Mouse (Mus musculus): ENCODE data around the gene Epha1. TPM values are rescaled to one million over a fixed set of nuclear protein-coding genes. Genes with fewer than 3 reads are reported as not detected.

Gene Epha1
- polyA plus RNA-seq, 1 experiment: 26.0 TPM

DNA sequence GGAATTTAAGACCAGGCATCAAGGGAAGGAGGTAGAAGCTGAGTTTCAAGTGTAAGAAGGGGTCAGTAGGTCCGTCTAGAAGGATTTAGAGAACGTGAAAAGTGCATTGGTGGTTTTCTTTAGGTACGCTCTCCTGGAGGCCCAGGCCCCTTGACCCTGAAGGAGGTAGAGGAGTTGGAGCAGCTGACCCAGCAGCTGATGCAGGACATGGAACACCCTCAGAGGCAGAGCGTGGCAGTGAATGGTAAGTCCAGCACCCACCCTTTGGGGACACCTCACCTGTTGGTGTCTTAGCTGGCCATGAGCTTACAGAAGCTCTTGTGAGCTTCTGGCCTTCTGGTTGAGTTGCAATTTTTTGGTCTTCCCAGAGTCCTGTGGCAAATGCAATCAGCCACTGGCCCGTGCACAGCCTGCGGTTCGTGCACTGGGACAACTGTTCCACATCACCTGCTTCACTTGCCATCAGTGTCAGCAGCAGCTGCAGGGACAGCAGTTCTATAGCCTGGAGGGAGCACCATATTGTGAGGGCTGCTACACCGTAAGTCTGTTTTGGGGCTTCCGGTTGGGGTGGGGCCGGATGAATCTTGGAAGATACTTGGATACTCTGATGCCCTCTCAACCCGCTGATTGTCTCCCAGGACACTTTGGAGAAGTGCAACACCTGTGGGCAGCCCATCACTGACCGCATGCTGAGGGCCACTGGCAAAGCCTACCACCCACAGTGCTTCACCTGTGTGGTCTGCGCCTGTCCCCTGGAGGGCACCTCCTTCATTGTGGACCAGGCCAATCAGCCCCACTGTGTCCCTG, 17.1 kb downstream of the Epha1 start:
- DNase-seq (ENCODE audit: low read depth, low spot score): no peak
- 94% methylated on average over 13 of the region's 13 CpGs for WGBS

DNA sequence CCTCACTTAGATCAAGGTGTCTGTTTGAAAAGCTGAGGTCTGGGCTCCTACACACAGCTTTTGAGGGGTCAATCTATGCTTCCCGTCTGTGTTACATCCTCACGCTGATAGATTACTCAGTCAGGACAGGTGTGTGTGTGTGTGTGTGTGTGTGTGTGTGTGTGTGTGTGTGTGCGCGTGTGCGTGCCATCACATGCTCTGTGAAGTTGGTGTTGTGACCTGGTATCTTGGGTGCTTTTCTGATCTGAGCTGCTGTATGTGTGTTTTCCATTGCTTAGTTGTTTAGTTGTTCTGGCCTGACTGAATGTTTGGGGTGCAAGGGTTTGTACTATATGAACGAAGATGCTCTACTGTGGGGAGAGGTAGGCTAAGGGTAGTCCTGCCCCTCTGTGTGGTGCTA, 17.7 kb downstream of the Epha1 start:
- DNase-seq (ENCODE audit: low read depth, low spot score): no peak
- WGBS: 88% methylated on average over 6 of the region's 6 CpGs

DNA sequence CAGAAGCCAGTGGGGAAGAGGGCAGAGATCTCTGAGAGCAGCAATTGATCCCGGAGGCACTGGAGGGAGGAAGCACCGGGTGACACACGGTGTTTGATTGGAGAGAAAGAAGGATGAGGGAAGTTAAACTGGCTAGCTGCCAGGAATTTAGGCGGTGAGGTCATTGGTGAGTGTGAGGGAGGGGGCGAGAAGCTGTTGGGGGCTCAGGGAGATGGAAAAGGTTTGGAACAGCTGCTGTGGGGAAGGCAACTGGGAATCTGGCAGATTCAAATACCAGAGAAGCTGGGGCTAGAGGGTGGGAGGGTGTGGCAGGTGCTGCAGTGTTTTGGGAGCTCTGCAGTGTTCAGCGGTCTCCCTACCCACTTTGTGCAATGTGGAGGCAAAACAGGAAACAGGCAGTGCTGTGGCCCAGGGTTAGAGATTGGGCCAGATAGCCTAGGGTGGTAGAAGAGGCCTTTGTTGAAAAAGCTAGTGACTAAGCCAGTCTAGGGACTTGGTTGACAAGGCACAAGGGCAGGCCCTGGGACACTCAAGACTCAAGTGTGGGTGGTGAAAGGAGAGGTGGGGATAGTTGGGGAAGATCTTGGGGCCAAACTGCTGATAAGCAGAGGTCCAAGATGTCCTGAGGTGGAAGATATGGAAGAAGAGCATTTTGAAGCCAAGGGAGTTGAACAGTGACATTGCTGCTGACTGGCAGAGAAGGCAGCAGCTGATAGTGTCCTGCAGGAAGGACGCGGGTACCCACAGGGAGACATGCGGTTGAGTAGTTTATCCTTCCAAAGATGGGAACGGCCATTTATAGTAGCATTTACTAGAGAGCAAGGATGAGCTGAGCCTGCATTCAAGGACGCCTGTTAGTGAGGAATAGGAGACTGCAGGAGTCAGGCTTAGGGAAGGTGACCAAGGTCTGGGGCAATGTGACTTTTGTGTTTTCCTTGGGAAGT, 18.7 kb downstream of the Epha1 start:
- DNase-seq (ENCODE audit: low read depth, low spot score): no peak
- WGBS: 35% methylated on average over 11 of the region's 11 CpGs

DNA sequence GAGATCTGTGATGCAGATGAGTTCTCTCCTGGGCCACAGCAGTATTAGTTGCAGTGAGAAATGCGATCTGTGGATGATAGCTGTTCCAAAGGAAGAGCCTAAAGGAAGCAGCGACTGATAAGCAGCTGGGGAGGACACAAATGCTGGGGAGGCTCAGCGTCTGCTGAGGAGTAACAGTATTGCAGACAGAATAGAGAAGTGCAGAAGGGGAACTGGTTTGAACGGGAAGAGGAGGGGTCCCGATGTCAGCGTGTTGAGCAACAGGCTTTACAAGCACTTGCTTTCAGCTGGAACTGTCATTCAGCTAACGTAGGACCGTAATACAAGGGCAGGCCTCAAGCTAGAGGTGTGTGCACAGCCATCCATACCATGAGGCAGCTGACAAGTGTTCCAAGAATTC, 19.9 kb downstream of the Epha1 start:
- 66% methylated on average over 8 of the region's 8 CpGs for WGBS
- no peak for DNase-seq (ENCODE audit: low read depth, low spot score)

DNA sequence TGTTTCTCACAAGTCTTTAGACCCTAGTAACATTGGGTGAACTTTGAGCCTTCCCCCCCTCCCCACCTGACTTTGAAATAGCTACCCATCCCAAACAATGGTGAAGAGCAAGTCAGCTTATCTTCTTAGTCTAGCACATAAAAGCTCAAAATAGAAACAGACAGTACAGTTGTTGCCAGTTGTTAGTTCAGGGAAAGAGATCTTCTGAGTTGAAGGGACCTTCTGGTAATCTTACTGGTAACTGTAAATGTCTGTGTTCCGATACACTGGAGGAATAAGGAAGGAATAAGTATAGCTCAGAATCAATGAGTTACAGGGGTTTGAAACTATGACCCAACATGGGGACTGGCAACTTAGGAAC, 20.6 kb downstream of the Epha1 start:
- DNase-seq (ENCODE audit: low read depth, low spot score): no peak
- 75% methylated on average over 1 of the region's 1 CpGs for WGBS

DNA sequence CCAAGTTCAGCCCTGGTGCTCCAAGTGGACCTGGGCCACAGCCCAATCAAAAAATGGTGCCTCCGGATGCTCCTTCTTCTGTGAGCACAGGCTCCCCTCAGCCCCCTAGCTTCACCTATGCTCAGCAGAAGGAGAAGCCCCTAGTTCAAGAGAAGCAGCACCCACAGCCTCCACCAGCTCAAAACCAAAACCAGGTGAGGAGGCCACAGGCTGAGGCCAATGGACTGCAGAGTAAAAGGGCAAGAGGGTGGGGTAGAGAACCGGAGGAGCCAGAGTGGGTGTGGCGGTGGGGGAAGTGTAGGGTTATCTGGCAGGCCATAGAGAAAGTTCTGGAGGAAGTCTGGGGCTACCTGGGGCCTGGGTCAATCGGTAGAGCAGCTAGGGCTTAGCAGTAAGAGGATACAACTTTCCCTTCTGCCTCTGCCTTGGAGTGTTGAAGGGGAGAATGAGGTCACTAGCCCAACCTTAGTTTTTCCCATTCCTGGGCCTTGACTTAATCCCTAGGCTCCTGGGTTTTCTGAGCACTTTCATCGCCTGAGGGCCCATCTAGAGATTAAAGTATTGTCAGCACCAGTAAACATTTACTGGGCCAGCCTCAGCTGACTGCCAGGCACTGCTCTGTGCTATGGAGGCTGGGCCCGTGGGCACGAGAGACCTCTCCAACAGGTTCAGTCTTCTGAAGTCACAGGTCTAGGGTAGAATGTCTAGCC, 21.1 kb downstream of the Epha1 start:
- WGBS: 43% methylated on average over 7 of the region's 7 CpGs
- peak; percentile 64 for DNase-seq (ENCODE audit: low read depth, low spot score)

DNA sequence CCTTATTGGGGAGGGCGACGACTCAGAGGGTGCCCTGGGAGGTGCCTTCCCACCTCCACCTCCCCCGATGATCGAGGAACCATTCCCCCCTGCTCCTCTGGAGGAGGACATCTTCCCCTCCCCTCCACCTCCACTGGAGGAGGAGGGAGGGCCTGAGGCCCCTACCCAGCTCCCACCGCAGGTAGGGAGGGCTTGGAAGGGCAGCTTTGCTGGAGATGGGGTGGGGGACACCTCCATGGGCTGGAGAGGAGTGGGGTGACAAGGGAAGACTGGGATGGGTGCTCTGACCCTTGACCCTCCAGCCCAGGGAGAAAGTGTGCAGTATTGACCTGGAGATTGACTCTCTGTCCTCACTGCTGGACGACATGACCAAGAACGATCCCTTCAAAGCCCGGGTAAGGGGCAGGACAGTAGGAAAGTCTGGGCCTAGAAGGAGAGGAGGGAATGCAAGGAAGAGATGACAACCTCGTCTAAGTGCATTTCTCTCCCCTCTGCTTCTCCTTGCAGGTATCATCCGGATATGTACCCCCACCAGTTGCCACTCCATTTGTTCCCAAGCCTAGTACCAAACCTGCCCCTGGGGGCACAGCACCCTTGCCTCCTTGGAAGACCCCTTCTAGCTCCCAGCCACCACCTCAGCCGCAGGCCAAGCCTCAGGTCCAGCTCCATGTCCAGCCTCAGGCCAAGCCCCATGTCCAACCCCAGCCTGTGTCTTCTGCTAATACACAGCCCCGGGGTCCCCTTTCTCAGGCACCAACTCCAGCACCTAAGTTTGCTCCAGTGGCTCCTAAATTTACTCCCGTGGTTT, 21.9 kb downstream of the Epha1 start:
- DNase-seq (ENCODE audit: low read depth, low spot score): no peak
- WGBS: 34% methylated on average over 13 of the region's 13 CpGs

DNA sequence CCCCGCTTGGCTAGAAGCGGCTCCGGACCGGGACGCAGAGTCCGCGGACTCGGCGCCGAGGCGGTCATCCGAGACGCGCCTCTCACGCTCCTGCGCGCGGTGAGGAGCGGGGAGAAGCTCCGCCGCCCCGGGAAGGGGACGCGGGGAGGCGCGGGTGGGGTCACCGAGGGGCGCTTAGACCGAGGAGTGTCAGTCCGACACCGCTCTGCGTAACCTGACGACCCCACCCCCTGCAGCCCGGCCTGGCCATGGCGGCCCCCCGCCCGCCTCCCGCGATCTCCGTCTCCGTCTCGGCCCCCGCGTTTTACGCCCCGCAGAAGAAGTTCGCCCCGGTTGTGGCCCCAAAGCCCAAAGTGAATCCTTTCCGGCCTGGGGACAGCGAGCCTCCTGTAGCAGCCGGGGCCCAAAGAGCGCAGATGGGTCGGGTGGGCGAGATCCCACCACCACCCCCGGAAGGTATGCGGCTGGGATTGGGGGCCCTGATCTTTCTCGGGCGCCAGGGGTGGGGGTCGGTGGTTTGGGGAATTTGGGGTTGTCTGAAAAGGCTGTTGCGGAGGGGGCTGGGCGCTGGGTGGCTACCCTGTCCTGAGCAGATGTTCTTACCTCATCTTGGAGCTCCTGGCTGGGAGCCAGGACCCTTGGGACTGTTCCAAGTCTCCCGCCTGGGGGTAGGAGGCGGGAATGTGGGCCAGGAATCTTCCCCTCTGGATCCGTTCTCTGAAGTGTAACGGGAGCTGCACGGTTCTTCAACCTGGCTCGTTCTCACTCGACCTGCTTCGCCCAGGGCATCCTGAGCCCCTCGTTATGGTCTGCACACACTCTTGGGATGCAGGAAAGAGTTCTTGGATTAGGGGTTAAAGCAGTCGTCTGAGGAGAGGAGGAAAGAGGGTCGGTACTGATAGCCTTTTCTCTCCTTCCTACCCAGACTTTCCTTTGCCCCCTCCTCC, 22.8 kb downstream of the Epha1 start:
- WGBS: 1% methylated on average over 72 of the region's 72 CpGs
- DNase-seq (ENCODE audit: low read depth, low spot score): no peak

DNA sequence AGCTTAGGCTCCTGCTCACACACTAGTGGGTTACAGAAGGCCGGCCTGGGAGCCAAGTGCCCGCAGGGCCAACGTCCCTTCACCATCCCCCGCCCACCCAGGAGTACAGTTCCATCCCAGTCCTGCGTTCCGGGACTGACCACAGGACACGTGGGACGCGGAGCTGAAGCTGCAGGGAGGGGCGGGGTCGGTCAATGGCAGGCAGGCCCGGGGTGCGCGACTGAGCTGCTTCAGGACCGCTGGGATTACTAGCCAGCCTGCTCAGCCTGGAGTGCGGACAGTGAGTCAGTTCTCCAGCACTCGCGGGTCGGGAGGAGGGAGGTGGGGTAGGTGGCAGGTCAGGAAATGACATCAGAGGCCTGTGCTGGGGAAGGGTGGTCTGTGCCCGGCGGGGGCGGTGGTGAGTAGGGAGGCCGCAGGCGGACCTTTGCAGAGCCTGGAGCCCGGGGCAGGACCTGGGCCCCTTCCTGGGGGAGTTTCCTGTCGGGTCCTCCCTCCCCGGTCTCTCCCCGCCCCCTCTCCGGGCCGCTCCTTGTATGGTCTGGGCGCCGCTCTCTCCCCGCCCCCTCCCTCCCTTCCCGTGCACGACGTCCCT, 23.5 kb downstream of the Epha1 start, which contains the start of gene Zyx:
Gene Zyx (plus strand): TSS at position 205 of the 595 bp plus-strand sequence.
- under 1% methylated on average over 33 of the region's 36 CpGs for WGBS
- DNase-seq (ENCODE audit: low read depth, low spot score): no peak

DNA sequence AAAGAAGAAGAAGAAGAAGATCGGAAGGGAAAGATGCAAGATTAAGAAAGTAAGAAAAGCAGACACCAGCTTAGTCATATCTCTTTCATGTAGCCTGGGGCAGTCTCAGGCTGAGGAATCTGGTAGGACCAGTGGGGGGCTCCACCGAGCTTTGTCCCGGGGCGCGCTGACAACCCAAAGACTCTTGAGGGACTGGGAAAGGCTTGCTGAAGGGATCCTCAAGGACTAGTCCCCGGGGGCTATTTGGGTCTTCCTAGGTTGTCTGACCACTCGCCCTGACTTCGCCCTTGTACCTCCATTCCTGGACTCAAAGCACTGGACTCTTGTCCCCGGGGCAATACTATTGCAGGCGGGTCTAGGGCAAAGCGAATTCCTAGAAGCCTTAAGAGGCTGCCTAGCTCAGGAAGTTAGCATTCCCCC, 24.1 kb downstream of the Epha1 start:
- DNase-seq (ENCODE audit: low read depth, low spot score): no peak
- WGBS: under 1% methylated on average over 11 of the region's 11 CpGs

DNA sequence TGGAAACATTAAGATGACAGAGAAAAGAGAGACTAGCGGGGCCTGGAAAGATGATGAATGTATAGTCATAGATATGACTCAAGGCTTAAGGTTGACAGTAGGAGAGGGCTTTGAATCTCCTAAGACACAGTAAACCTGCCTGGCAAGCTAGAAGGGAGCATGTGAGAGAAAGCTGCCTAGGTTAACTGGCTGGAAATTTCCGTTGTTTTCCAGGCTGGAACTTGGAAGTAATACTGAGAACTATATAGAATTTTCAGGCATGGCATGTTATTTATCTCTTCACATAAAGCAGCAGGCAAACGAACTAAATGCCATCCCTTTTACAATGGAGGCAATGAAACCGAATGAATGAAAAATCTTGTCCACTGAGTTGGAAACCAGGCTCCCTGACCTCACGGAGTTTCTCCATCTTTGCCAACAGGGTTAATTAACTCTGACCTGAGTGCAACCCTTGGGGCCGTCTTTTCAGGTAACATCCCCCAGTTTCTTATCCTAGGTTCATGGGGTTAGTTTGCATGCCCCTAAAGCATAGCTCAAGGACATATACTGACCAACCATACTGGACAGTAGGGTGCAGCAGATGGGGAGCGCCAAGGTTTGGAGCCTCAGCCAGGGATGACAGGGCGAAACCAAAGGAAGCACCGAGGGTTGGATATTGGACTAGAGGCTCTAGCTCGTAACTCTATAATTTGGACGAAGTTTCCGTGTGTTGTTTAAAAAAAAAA, 24.6 kb downstream of the Epha1 start:
- WGBS: 40% methylated on average over 12 of the region's 12 CpGs
- no peak for DNase-seq (ENCODE audit: low read depth, low spot score)

DNA sequence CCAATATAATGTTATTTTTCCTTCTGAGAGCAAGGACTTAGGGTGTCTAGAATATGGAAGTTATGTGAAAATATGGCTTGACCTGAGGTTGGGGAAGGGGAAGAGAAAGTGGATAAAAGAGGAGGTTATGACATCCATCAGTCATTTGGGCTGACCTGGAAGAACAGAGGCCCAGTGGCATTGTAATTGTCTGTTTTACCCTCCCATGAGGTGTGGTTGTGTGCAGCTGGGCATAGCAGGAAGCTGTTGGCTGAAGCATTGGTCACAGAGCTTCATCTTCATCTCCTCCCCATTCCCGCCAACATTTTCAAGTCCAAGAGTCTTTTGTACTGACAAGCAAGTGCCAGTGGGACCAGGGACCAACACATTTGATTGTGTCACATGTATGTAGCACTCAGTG, 28.8 kb downstream of the Epha1 start:
- WGBS: 78% methylated on average over 1 of the region's 1 CpGs
- DNase-seq (ENCODE audit: low read depth, low spot score): no peak

DNA sequence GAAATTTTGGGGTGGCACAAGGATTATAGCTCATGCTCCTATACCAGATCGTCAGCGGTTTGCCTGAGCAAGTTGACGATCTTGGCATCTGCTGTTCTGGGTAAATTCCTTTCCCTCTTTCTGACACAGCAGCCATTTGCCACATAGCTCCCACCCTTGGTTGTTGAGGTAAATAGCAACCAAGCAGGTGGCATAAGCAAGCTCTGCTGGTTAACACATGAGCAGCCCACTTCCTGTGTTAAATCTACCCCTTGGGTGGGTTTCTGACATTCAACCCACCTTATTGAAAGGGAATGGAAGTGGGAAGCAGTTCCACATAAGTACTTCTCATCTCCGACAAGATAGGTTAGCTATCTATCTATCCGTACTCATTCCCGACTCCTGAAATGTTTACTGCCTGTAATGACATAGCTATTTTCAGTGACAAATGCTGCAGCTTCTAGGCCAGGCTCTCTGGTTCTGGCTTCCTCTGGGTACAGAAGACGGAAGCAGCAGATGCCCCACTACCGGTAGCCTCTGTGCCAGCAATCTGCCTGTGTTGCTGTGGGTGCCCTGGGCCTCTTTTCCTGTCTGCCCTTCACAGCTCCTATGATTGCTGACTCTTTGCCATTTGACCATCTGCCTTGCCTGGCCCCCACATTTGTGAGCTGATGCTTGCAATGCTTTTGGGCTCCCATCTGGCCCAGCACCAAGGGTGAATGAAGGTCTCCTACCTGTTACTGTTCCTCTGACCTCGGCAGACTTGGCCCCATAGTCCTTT, 29.5 kb downstream of the Epha1 start:
- DNase-seq (ENCODE audit: low read depth, low spot score): no peak
- 81% methylated on average over 9 of the region's 9 CpGs for WGBS

DNA sequence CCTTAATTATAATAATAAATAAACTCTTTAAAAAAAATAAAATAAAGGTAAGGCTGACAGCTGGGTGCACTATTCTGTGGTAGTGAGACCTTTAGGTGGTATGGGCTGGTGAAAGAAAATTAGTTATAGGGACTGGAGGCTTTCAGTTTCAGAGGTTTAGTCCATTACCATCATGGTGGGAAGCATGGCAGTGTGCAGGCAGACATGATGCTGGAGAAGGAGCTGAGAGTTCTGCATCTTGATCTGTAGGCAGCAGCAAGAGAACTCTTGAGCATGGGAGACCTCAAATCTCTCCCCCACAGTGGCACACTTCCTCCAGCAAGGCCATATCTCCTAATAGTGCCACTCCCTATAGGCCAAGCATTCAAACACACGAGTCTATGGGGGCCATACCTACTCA, 30.9 kb downstream of the Epha1 start:
- no peak for DNase-seq (ENCODE audit: low read depth, low spot score)
- WGBS: 45% methylated on average over 1 of the region's 1 CpGs

DNA sequence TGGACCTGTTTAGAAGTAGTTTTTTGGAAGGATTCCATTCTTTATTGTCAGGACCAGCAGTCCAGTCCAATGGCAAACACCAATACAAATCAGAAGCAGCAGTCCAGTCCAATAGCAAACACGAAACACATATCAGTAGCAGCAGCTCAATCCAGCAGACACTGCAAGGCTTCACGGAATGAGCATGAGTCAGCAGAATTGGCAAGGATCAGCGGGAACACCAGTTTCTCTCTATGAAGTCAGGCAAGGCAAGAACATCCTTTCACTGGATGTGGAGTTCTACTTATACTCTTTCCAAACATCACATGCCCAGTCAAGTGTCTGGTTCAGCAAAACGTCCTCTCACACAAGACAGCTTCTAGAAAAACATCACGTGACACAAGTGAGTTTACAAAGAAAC, 33.1 kb downstream of the Epha1 start:
- WGBS: 63% methylated on average over 5 of the region's 5 CpGs
- no peak for DNase-seq (ENCODE audit: low read depth, low spot score)

DNA sequence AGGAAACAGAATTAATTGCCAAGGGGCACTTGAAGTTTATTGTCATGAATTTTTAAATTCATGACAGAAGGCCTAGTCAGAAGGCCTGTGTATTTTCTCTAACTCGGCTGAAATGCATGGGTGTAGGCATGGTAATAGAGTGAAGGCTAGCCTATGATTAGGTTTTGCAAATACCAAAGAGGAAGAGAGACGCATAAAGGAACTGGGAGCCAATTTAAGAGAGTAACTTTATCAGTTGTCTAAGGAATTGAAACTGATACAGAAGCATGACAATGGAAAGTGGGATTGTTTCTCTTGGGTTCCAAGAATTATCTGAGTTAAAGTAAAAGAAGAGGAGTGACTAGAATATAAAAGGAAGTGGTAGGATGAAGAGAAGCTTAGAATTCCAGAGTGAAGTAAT, 33.9 kb downstream of the Epha1 start:
- no peak for DNase-seq (ENCODE audit: low read depth, low spot score)
- WGBS: 83% methylated on average over 2 of the region's 2 CpGs

DNA sequence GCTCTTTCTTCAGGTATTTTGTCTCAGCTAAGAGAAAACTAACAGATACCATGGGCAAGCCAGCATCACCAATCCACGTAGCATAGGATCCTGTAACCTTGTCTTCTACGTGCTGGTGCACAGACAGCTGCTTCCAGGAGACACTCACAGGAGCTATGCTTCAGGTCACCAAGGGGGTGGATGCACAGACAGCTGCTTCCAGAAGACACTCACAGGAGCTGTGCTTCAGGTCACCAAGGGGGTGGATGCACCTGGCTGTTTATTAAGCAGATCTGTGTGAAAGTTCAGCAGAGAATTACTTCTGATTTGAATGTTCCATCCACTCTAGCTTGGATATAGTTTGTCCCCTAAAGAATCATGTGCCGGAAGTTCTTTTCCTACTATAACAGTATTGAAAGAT, 42.1 kb downstream of the Epha1 start:
- DNase-seq (ENCODE audit: low read depth, low spot score): no peak
- 85% methylated on average over 3 of the region's 3 CpGs for WGBS
